ENCODE assay signal across 8 mouse cellular contexts in the genomic region with DNA sequence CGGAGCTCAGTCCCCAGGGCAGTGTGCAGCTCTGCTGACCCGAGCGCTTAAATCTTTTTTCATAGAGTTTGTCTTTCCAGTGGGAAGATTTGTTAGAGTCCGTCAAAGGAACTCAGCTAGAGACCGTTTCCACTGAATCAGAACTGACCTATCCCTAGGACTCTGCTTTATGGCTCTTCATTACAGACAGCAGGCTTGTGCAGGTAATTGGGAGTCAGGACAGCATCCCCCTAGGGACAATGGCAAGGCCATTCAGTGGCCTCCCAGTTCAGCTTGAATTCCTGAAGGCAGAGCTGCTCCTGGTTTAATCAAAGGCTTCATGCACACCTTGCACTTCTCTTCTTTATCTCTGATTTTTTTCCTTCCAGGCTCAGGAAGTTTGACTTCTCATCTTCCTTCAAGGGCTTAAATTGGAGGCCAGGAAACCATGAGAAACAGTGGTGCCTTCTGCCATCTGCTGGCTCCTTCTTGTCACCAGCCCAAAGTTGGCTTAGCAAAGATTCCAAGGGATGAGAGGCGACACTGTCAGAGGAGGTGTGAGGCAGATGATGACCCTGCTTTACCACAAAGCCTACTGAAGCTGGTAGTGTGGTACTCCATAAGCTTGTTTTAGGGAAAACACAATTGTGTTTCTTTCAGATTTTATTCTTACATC.
DNase-seq lines count a peak whose midpoint lies in the region; ATAC-seq and TF ChIP-seq lines count a peak whose summit lies in the region.
"Had no signal": no experiment of that assay in that cellular context is flagged by ENCODE, and none has a peak within 500 bp of the region (broad histone marks: within the 10 kb centered on the region; RNA-seq: fewer than 3 reads in every experiment).

No protein-coding gene starts in this region.

- H3K9me3 ChIP-seq in lung, embryonic 14.5 days (ENCODE audit: low read depth, low read length): no peaks in the 10 kb centered on the region
- no peaks in the 10 kb centered on the region for H3K9me3 ChIP-seq in lung, postnatal 0 days (ENCODE audit: low read length)
- no peaks in the 10 kb centered on the region for H3K9me3 ChIP-seq in stomach, postnatal 0 days (ENCODE audit: control insufficient read depth, low read length)
- H3K9me3 ChIP-seq: midbrain, embryonic 12.5 days had no signal

- TF ChIP-seq CTCF in lung, embryonic 14.5 days (IDR thresholded peaks at IDR 0.05; ENCODE audit: low read depth): peak; percentile 75
- TF ChIP-seq CTCF in lung, postnatal 0 days (IDR thresholded peaks at IDR 0.05): peak; percentile 80
- peak; percentile 82 for TF ChIP-seq CTCF in stomach, postnatal 0 days (IDR thresholded peaks at IDR 0.05; ENCODE audit: low read depth)

- no peak overlapping the region for H3K4me3 ChIP-seq in lung, embryonic 14.5 days (ENCODE audit: low read depth, low read length)
- H3K4me3 ChIP-seq in lung, postnatal 0 days (ENCODE audit: low read depth, low read length): no peak overlapping the region
- no peak overlapping the region for H3K4me3 ChIP-seq in stomach, postnatal 0 days (ENCODE audit: low read depth, low read length)
- H3K4me3 ChIP-seq: midbrain, embryonic 12.5 days had no signal

- H3K4me1 ChIP-seq in lung, embryonic 14.5 days (ENCODE audit: insufficient read depth): no peaks in the 10 kb centered on the region
- no peaks in the 10 kb centered on the region for H3K4me1 ChIP-seq in lung, postnatal 0 days (ENCODE audit: insufficient read depth, low read depth, low read length)
- no peaks in the 10 kb centered on the region for H3K4me1 ChIP-seq in stomach, postnatal 0 days (replicated peaks; ENCODE audit: control insufficient read depth, insufficient read depth)

- H3K4me2 ChIP-seq in lung, embryonic 14.5 days: no peak overlapping the region
- H3K4me2 ChIP-seq in lung, postnatal 0 days (replicated peaks; ENCODE audit: low read depth, low read length): no peak overlapping the region
- no peak overlapping the region for H3K4me2 ChIP-seq in stomach, postnatal 0 days (replicated peaks; ENCODE audit: low read depth)
- H3K4me2 ChIP-seq: midbrain, embryonic 12.5 days had no signal

- peak; percentile 54; the same call in 1 of the 2 replicates for ATAC-seq in lung, embryonic 14.5 days (ENCODE audit: insufficient read depth)
- no peak for ATAC-seq in lung, postnatal 0 days
- ATAC-seq in stomach, postnatal 0 days (ENCODE audit: low FRiP score, low TSS enrichment): no peak
- no peak for ATAC-seq in activated CD4-positive, CD25-positive, alpha-beta regulatory T cell, adult 4 months

- H3K27me3 ChIP-seq in lung, embryonic 14.5 days (ENCODE audit: insufficient read depth, low read length): no peaks in the 10 kb centered on the region
- H3K27me3 ChIP-seq in lung, postnatal 0 days (replicated peaks; ENCODE audit: insufficient read depth, low read length): no peaks in the 10 kb centered on the region
- H3K27me3 ChIP-seq in stomach, postnatal 0 days (ENCODE audit: control insufficient read depth, insufficient read depth, low read length): no peaks in the 10 kb centered on the region
- H3K27me3 ChIP-seq: midbrain, embryonic 12.5 days had no signal

- 76% methylated on average over 6 of the region's 6 CpGs for WGBS in lung, embryonic 14.5 days
- WGBS in lung, postnatal 0 days: 75% methylated on average over 6 of the region's 6 CpGs
- WGBS in stomach, postnatal 0 days: 75% methylated on average over 6 of the region's 6 CpGs

- H3K36me3 ChIP-seq in lung, embryonic 14.5 days (ENCODE audit: insufficient read depth): no peaks in the 10 kb centered on the region
- H3K36me3 ChIP-seq in lung, postnatal 0 days (ENCODE audit: insufficient read depth, low read length): no peaks in the 10 kb centered on the region
- no peaks in the 10 kb centered on the region for H3K36me3 ChIP-seq in stomach, postnatal 0 days (ENCODE audit: control insufficient read depth, insufficient read depth, low read length)
- H3K36me3 ChIP-seq: midbrain, embryonic 12.5 days had no signal

- peak; percentile 72 for DNase-seq in lung, embryonic 14.5 days
- DNase-seq in lung, postnatal 25 days (ENCODE audit: low spot score): no peak
- DNase-seq in cerebellum, postnatal 14 days: peak; percentile 71 to 77
- peak; percentile 39 for DNase-seq in heart, postnatal 4 days
- DNase-seq in lung, postnatal 0 days (ENCODE audit: low spot score): peak; percentile 65
- DNase-seq in stomach, postnatal 0 days (ENCODE audit: low spot score): no peak

- no peak overlapping the region for H3K27ac ChIP-seq in lung, embryonic 14.5 days (ENCODE audit: low read depth)
- no peak overlapping the region for H3K27ac ChIP-seq in lung, postnatal 0 days (ENCODE audit: low read length)
- no peak overlapping the region for H3K27ac ChIP-seq in stomach, postnatal 0 days (replicated peaks)
- H3K27ac ChIP-seq: midbrain, embryonic 12.5 days had no signal

- no peak overlapping the region for H3K9ac ChIP-seq in lung, embryonic 14.5 days
- no peak overlapping the region for H3K9ac ChIP-seq in lung, postnatal 0 days (replicated peaks; ENCODE audit: low read depth)
- H3K9ac ChIP-seq in stomach, postnatal 0 days (ENCODE audit: low read length): no peak overlapping the region
- H3K9ac ChIP-seq: midbrain, embryonic 12.5 days had no signal

- no peak for TF ChIP-seq EP300 in lung, postnatal 0 days (IDR thresholded peaks at IDR 0.05)
- TF ChIP-seq EP300 in stomach, postnatal 0 days (optimal IDR thresholded peaks at IDR 0.05): no peak

Comparison
In these comparisons a context has a peak if more than half of its experiments do, and no peak if none do; other contexts are left out.
1. DNase-seq: peak in lung, embryonic 14.5 days (single experiment), cerebellum, postnatal 14 days (2 of 2), heart, postnatal 4 days (single experiment) and lung, postnatal 0 days (single experiment); none in lung, postnatal 25 days (single experiment) and stomach, postnatal 0 days (single experiment).
2. Peak in every context shown above with its lines, with median percentiles within 50 percentile points of each other: CTCF ChIP-seq.